ENCODE assay signal across 19 mouse cellular contexts in genomic region chr2:129819951-129820350, GRCm38 (mm10). TPM values are rescaled to one million over a fixed set of nuclear protein-coding genes. Genes with fewer than 3 reads are reported as not detected.
DNase-seq lines count a peak whose midpoint lies in the region; ATAC-seq and TF ChIP-seq lines count a peak whose summit lies in the region.
"Had no signal": no experiment of that assay in that cellular context is flagged by ENCODE, and none has a peak within 500 bp of the region (broad histone marks: within the 10 kb centered on the region; RNA-seq: fewer than 3 reads in every experiment).

No protein-coding gene starts in this region.

- no peak for TF ChIP-seq EP300 in heart, postnatal 0 days (IDR thresholded peaks at IDR 0.05; ENCODE audit: low read depth)

- DNase-seq in adrenal gland, postnatal 10 days, result peak; percentile 25
- no peak for DNase-seq in adrenal gland, postnatal 4 days (ENCODE audit: low spot score in 2 of 2)
- peak; percentile 25 for DNase-seq in heart, postnatal 0 days (ENCODE audit: low spot score)
- DNase-seq in heart, postnatal 25 days (ENCODE audit: low spot score), result no peak
- peak; percentile 86 for DNase-seq in 3T3-L1 (ENCODE audit: low read depth, low spot score)
- DNase-seq in thymus, adult 2 months, result no peak
- DNase-seq: B cell, adult 2 months; cerebellum, adult 18-20 months; kidney, adult 11 months; kidney, postnatal 25 days; retina, postnatal 1 day; thymus, postnatal 14 days had no signal

- H3K9ac ChIP-seq in heart, postnatal 0 days (replicated peaks; ENCODE audit: low read depth, low read length), result no peak overlapping the region
- no peak overlapping the region for H3K9ac ChIP-seq in hindbrain, embryonic 16.5 days (ENCODE audit: low read depth, low read length)
- H3K9ac ChIP-seq: embryonic facial prominence, embryonic 12.5 days; lung, embryonic 15.5 days; neural tube, embryonic 13.5 days had no signal

- no peaks in the 10 kb centered on the region for H3K27me3 ChIP-seq in heart, postnatal 0 days (ENCODE audit: control insufficient read depth, insufficient read depth, low read length)
- H3K27me3 ChIP-seq in thymus, adult 2 months (ENCODE audit: control insufficient read depth, insufficient read depth, low read length), result no peaks in the 10 kb centered on the region
- no peaks in the 10 kb centered on the region for H3K27me3 ChIP-seq in hindbrain, embryonic 16.5 days (replicated peaks; ENCODE audit: control insufficient read depth, insufficient read depth, low read length)
- H3K27me3 ChIP-seq: embryonic facial prominence, embryonic 12.5 days; lung, embryonic 15.5 days; neural tube, embryonic 13.5 days had no signal

- intact Hi-C loops in heart, postnatal 25 days (cut with DNase I), result loop anchor here (2.0 kb wide), 1 partner anchor 17 kb away; no protein-coding TSS in a partner anchor

- H3K36me3 ChIP-seq in heart, postnatal 0 days (replicated peaks; ENCODE audit: control insufficient read depth, insufficient read depth, low read length), result no peaks in the 10 kb centered on the region; the same call in 1 of the 2 replicates
- H3K36me3 ChIP-seq in thymus, adult 2 months (ENCODE audit: control insufficient read depth, insufficient read depth, low read length), result peaks cover 6% of the 10 kb centered on the region; the same call in 1 of the 2 replicates
- no peaks in the 10 kb centered on the region for H3K36me3 ChIP-seq in hindbrain, embryonic 16.5 days (ENCODE audit: control insufficient read depth, insufficient read depth, low read length)

- 53% methylated on average over 1 of the region's 1 CpGs for WGBS in heart, postnatal 0 days
- 98% methylated on average over 1 of the region's 1 CpGs for WGBS in thymus, adult 2 months
- 87% methylated on average over 1 of the region's 1 CpGs for WGBS in hindbrain, embryonic 16.5 days

- TF ChIP-seq CTCF in heart, postnatal 0 days (IDR thresholded peaks at IDR 0.05; ENCODE audit: low read depth), result no peak
- no peak for TF ChIP-seq CTCF in thymus, adult 2 months (IDR thresholded peaks at IDR 0.05; ENCODE audit: borderline replicate concordance, control insufficient read depth, extremely low read depth, insufficient read depth, low read length, poor library complexity)

- ATAC-seq in heart, postnatal 0 days (ENCODE audit: insufficient read depth, low read depth), result no peak
- no peak for ATAC-seq in hindbrain, embryonic 16.5 days

- H3K4me1 ChIP-seq in heart, postnatal 0 days (ENCODE audit: control insufficient read depth, insufficient read depth), result peaks cover 76% of the 10 kb centered on the region
- H3K4me1 ChIP-seq in brown adipose tissue, adult 24 weeks (ENCODE audit: control insufficient read depth, insufficient read depth, insufficient read length, low read length), result peaks cover 40% of the 10 kb centered on the region
- H3K4me1 ChIP-seq in thymus, adult 2 months (replicated peaks; ENCODE audit: control insufficient read depth, insufficient read depth, low read length), result peaks cover 6% of the 10 kb centered on the region
- H3K4me1 ChIP-seq in hindbrain, embryonic 16.5 days (ENCODE audit: control insufficient read depth, insufficient read depth, low read depth, low read length), result no peaks in the 10 kb centered on the region; the same call in 1 of the 2 replicates
- H3K4me1 ChIP-seq: forebrain, embryonic 10.5 days; hindbrain, embryonic 10.5 days had no signal

- no peak overlapping the region for H3K4me2 ChIP-seq in heart, postnatal 0 days (ENCODE audit: low read depth, low read length)
- H3K4me2 ChIP-seq in hindbrain, embryonic 16.5 days (ENCODE audit: low read length), result no peak overlapping the region
- H3K4me2 ChIP-seq: embryonic facial prominence, embryonic 12.5 days; lung, embryonic 15.5 days; neural tube, embryonic 13.5 days had no signal

- no peak overlapping the region for H3K4me3 ChIP-seq in heart, postnatal 0 days (ENCODE audit: low read depth, low read length)
- H3K4me3 ChIP-seq in brown adipose tissue, adult 24 weeks (ENCODE audit: insufficient read depth, low read depth, low read length), result no peak overlapping the region
- no peak overlapping the region for H3K4me3 ChIP-seq in thymus, adult 2 months (ENCODE audit: control insufficient read depth, insufficient read depth, low read length)
- H3K4me3 ChIP-seq in hindbrain, embryonic 16.5 days (ENCODE audit: low read length), result no peak overlapping the region
- H3K4me3 ChIP-seq: embryonic facial prominence, embryonic 12.5 days; forebrain, embryonic 10.5 days; hindbrain, embryonic 10.5 days; lung, embryonic 15.5 days; neural tube, embryonic 13.5 days had no signal

- H3K27ac ChIP-seq in heart, postnatal 0 days (ENCODE audit: low read depth), result peak overlapping the region; percentile 87
- H3K27ac ChIP-seq in brown adipose tissue, adult 24 weeks (replicated peaks; ENCODE audit: low read depth, low read length), result peak overlapping the region; percentile 72
- no peak overlapping the region for H3K27ac ChIP-seq in thymus, adult 2 months (ENCODE audit: control insufficient read depth, insufficient read depth, low read length)
- no peak overlapping the region for H3K27ac ChIP-seq in hindbrain, embryonic 16.5 days (ENCODE audit: low read depth, low read length)
- H3K27ac ChIP-seq: embryonic facial prominence, embryonic 12.5 days; forebrain, embryonic 10.5 days; hindbrain, embryonic 10.5 days; lung, embryonic 15.5 days; neural tube, embryonic 13.5 days had no signal

- TF ChIP-seq POLR2A in thymus, adult 2 months (IDR thresholded peaks at IDR 0.05; ENCODE audit: control insufficient read depth, extremely low read depth, insufficient read depth, low read length, poor library complexity), result no peak

- H3K9me3 ChIP-seq in heart, postnatal 0 days (replicated peaks; ENCODE audit: control insufficient read depth, low read length), result no peaks in the 10 kb centered on the region
- H3K9me3 ChIP-seq in hindbrain, embryonic 16.5 days (ENCODE audit: control insufficient read depth, low read length), result no peaks in the 10 kb centered on the region
- H3K9me3 ChIP-seq: embryonic facial prominence, embryonic 12.5 days; forebrain, embryonic 10.5 days; hindbrain, embryonic 10.5 days; lung, embryonic 15.5 days; neural tube, embryonic 13.5 days had no signal

RNA-seq across cellular contexts. Expression of gene Stk35, which starts 19.6 kb away (rescaled TPM):
- 10 to 100 TPM; 21.0 to 21.5 TPM for total RNA-seq in adrenal gland, postnatal 10 days (2021)
- 10 to 100 TPM; 27.4 to 29.4 TPM for total RNA-seq in adrenal gland, postnatal 4 days (2021)
- total RNA-seq in heart, postnatal 0 days (2014; rRNA removed; ENCODE audit: low replicate concordance), result 11.0 and 11.1 TPM in 2 replicates
- 4.5 and 4.7 TPM in 2 replicates for polyA plus RNA-seq in heart, postnatal 0 days (2015; fragmentation: Nextera tagmentation; extraction: Ambion mirVana)
- 10 to 100 TPM; 11.9 to 19.5 TPM for total RNA-seq in heart, postnatal 25 days (2021)
- polyA plus RNA-seq in brown adipose tissue, adult 24 weeks (2012; ENCODE audit: insufficient read depth, insufficient read length, missing spikeins), result 6.6 and 6.9 TPM in 2 replicates
- polyA plus RNA-seq in thymus, adult 2 months (2012; rRNA removed), result 25.0 and 29.0 TPM in 2 replicates
- polyA plus RNA-seq in hindbrain, embryonic 16.5 days (2015; fragmentation: Nextera tagmentation; extraction: Ambion mirVana), result 6.4 and 8.0 TPM in 2 replicates

Comparison
In these comparisons a context has a peak if more than half of its experiments do, and no peak if none do; other contexts are left out.
1. DNase-seq: peak in adrenal gland, postnatal 10 days (single experiment), heart, postnatal 0 days (single experiment) and 3T3-L1 (single experiment); none in adrenal gland, postnatal 4 days (0 of 2), heart, postnatal 25 days (single experiment) and thymus, adult 2 months (single experiment).
2. H3K27ac ChIP-seq: peak in heart, postnatal 0 days (single experiment) and brown adipose tissue, adult 24 weeks (single experiment); none in thymus, adult 2 months (single experiment) and hindbrain, embryonic 16.5 days (single experiment).